Mouse (Mus musculus) 416B (cell line): ENCODE results near the gene Ctnna2.
A peak's percentile ranks its signal among the peaks of the same experiment; 100 is the strongest.

Experiments used
- DNase-seq: peaks from one replicate; pipeline ENCODE4 v3.0.0; 2011; ENCODE audit warnings: low read depth

Gene Ctnna2

GRCm38 (mm10) chr6:77257358-77258105 is 722.0 kb downstream of the Ctnna2 start:
- no peak for DNase-seq

- DNase-seq = no peak
Observed at GRCm38 (mm10) chr6:77256348-77256747, 723.2 kb downstream of the Ctnna2 start.

- DNase-seq = no peak
Observed at GRCm38 (mm10) chr6:77253480-77253879, 726.0 kb downstream of the Ctnna2 start.

GRCm38 (mm10) chr6:77243541-77244231 is 735.8 kb downstream of the Ctnna2 start:
- no peak for DNase-seq

GRCm38 (mm10) chr6:77242601-77243406 is 736.7 kb downstream of the Ctnna2 start, which contains the start of gene Lrrtm1:
Lrrtm1 (plus strand) TSS chr6:77242689.
- DNase-seq = no peak

GRCm38 (mm10) chr6:77240426-77240825 is 739.1 kb downstream of the Ctnna2 start:
- DNase-seq = no peak

- DNase-seq = no peak
Observed at GRCm38 (mm10) chr6:77222849-77223638, 756.5 kb downstream of the Ctnna2 start.

- no peak for DNase-seq
Observed at GRCm38 (mm10) chr6:77220776-77221175, 758.7 kb downstream of the Ctnna2 start.

- DNase-seq = peak; percentile 3
Observed at GRCm38 (mm10) chr6:77218875-77219274, 760.6 kb downstream of the Ctnna2 start.

GRCm38 (mm10) chr6:77215322-77215721 is 764.2 kb downstream of the Ctnna2 start:
- no peak for DNase-seq

- DNase-seq = no peak
Observed at GRCm38 (mm10) chr6:77213757-77214409, 765.6 kb downstream of the Ctnna2 start.

GRCm38 (mm10) chr6:77209929-77210328 is 769.6 kb downstream of the Ctnna2 start:
- no peak for DNase-seq

GRCm38 (mm10) chr6:77209183-77209582 is 770.3 kb downstream of the Ctnna2 start:
- DNase-seq = no peak

- DNase-seq = no peak
Observed at GRCm38 (mm10) chr6:77199375-77199774, 780.1 kb downstream of the Ctnna2 start.

GRCm38 (mm10) chr6:77196650-77197049 is 782.8 kb downstream of the Ctnna2 start:
- no peak for DNase-seq

GRCm38 (mm10) chr6:77191635-77192034 is 787.9 kb downstream of the Ctnna2 start:
- no peak for DNase-seq

GRCm38 (mm10) chr6:77188628-77189027 is 790.9 kb downstream of the Ctnna2 start:
- DNase-seq = no peak

- no peak for DNase-seq
Observed at GRCm38 (mm10) chr6:77185751-77186150, 793.7 kb downstream of the Ctnna2 start.

- no peak for DNase-seq
Observed at GRCm38 (mm10) chr6:77184896-77185295, 794.6 kb downstream of the Ctnna2 start.

GRCm38 (mm10) chr6:77175764-77176163 is 803.7 kb downstream of the Ctnna2 start:
- DNase-seq = peak; percentile 64

- no peak for DNase-seq
Observed at GRCm38 (mm10) chr6:77157028-77157427, 822.5 kb downstream of the Ctnna2 start.
